Mouse (Mus musculus): ENCODE measurements around the gene Prickle1.
A peak's percentile ranks its signal among the peaks of the same experiment; 100 is the strongest.

Gene Prickle1

GRCm38 (mm10) chr15:93594888-93595698, 598 bp downstream of the Prickle1 start:
- peak; percentile 36 for DNase-seq (ENCODE audit: low spot score)

- no peak for DNase-seq (ENCODE audit: low spot score)
Observed at GRCm38 (mm10) chr15:93594296-93594887, 1.3 kb downstream of the Prickle1 start.

GRCm38 (mm10) chr15:93592596-93592995, 3.1 kb downstream of the Prickle1 start:
- no peak for DNase-seq (ENCODE audit: low spot score)

- peak; percentile 55 for DNase-seq (ENCODE audit: low spot score)
Observed at GRCm38 (mm10) chr15:93591831-93592321, 3.8 kb downstream of the Prickle1 start.

- no peak for DNase-seq (ENCODE audit: low spot score)
Observed at GRCm38 (mm10) chr15:93591371-93591770, 4.3 kb downstream of the Prickle1 start.

- no peak for DNase-seq (ENCODE audit: low spot score)
Observed at GRCm38 (mm10) chr15:93588401-93588800, 7.3 kb downstream of the Prickle1 start.

GRCm38 (mm10) chr15:93587660-93588059, 8.0 kb downstream of the Prickle1 start:
- no peak for DNase-seq (ENCODE audit: low spot score)

GRCm38 (mm10) chr15:93583051-93583450, 12.6 kb downstream of the Prickle1 start:
- DNase-seq (ENCODE audit: low spot score) = no peak

GRCm38 (mm10) chr15:93581736-93582135, 14.0 kb downstream of the Prickle1 start:
- no peak for DNase-seq (ENCODE audit: low spot score)

GRCm38 (mm10) chr15:93579899-93580298, 15.8 kb downstream of the Prickle1 start:
- DNase-seq (ENCODE audit: low spot score) = no peak

- DNase-seq (ENCODE audit: low spot score) = no peak
Observed at GRCm38 (mm10) chr15:93579100-93579499, 16.6 kb downstream of the Prickle1 start.

- no peak for DNase-seq (ENCODE audit: low spot score)
Observed at GRCm38 (mm10) chr15:93576361-93576760, 19.3 kb downstream of the Prickle1 start.

- peak; percentile 84 for DNase-seq (ENCODE audit: low spot score)
Observed at GRCm38 (mm10) chr15:93575884-93576283, 19.8 kb downstream of the Prickle1 start.

- DNase-seq (ENCODE audit: low spot score) = no peak
Observed at GRCm38 (mm10) chr15:93572889-93573288, 22.8 kb downstream of the Prickle1 start.

GRCm38 (mm10) chr15:93570881-93571495, 24.7 kb downstream of the Prickle1 start:
- no peak for DNase-seq (ENCODE audit: low spot score)

GRCm38 (mm10) chr15:93568911-93569310, 26.8 kb downstream of the Prickle1 start:
- DNase-seq (ENCODE audit: low spot score) = no peak

- DNase-seq (ENCODE audit: low spot score) = peak; percentile 36
Observed at GRCm38 (mm10) chr15:93567546-93568307, 28.0 kb downstream of the Prickle1 start.

GRCm38 (mm10) chr15:93563491-93563890, 32.2 kb downstream of the Prickle1 start:
- DNase-seq (ENCODE audit: low spot score) = no peak

- DNase-seq (ENCODE audit: low spot score) = no peak
Observed at GRCm38 (mm10) chr15:93561540-93561939, 34.2 kb downstream of the Prickle1 start.

GRCm38 (mm10) chr15:93558421-93558820, 37.3 kb downstream of the Prickle1 start:
- no peak for DNase-seq (ENCODE audit: low spot score)

GRCm38 (mm10) chr15:93555719-93556118, 40.0 kb downstream of the Prickle1 start:
- no peak for DNase-seq (ENCODE audit: low spot score)

GRCm38 (mm10) chr15:93554203-93554851, 41.4 kb downstream of the Prickle1 start:
- no peak for DNase-seq (ENCODE audit: low spot score)

All from urinary bladder, postnatal 14 days (tissue).